Mouse (Mus musculus): Measurements from ENCODE around the gene Rad54l2. TPM values are rescaled to one million over a fixed set of nuclear protein-coding genes. Genes with fewer than 3 reads are reported as not detected.

The Rad54l2 gene
- polyA plus RNA-seq, 1 experiment from 2014 or later, result 4.8 TPM

- Histone ChIP-seq H3K4me1 (ENCODE audit: control insufficient read depth, insufficient read depth, low read length) (peaks cover 10% of the 10 kb centered on the region), H3K4me3 (replicated peaks; ENCODE audit: low read length) (no peak overlapping the region), H3K9me3 (replicated peaks; ENCODE audit: control insufficient read depth, low read length) (no peaks in the 10 kb centered on the region), H3K27ac (ENCODE audit: low read length) (no peak overlapping the region), H3K4me2 (ENCODE audit: low read depth, low read length) (no peak overlapping the region), H3K36me3 (ENCODE audit: control insufficient read depth, insufficient read depth, low read length) (no peaks in the 10 kb centered on the region; the same call in 1 of the 2 replicates), H3K9ac (ENCODE audit: low read length) (no peak overlapping the region), H3K27me3 (ENCODE audit: control insufficient read depth, insufficient read depth, low read length) (no peaks in the 10 kb centered on the region)
- ATAC-seq (ENCODE audit: insufficient read depth, low FRiP score), result no peak
- WGBS, result 83% methylated on average over 8 of the region's 8 CpGs
Measured at GRCm38 (mm10) chr9:106688834-106689233, 100.2 kb downstream of the Rad54l2 start.

GRCm38 (mm10) chr9:106686983-106687650 is 101.9 kb downstream of the Rad54l2 start:
- Histone ChIP-seq H3K27me3 (ENCODE audit: control insufficient read depth, insufficient read depth, low read length) (no peaks in the 10 kb centered on the region), H3K4me2 (ENCODE audit: low read depth, low read length) (peak overlapping the region; percentile 39), H3K4me1 (ENCODE audit: control insufficient read depth, insufficient read depth, low read length) (peaks cover 10% of the 10 kb centered on the region), H3K9ac (ENCODE audit: low read length) (no peak overlapping the region), H3K9me3 (replicated peaks; ENCODE audit: control insufficient read depth, low read length) (no peaks in the 10 kb centered on the region), H3K27ac (ENCODE audit: low read length) (no peak overlapping the region), H3K4me3 (replicated peaks; ENCODE audit: low read length) (no peak overlapping the region), H3K36me3 (ENCODE audit: control insufficient read depth, insufficient read depth, low read length) (no peaks in the 10 kb centered on the region)
- 0 out of 2 replicates have a peak, but pooled peaks have one; percentile 14 for ATAC-seq (ENCODE audit: insufficient read depth, low FRiP score)
- WGBS, result 28% methylated on average over 8 of the region's 8 CpGs

GRCm38 (mm10) chr9:106685249-106686101 is 103.5 kb downstream of the Rad54l2 start, which contains the start of gene Tex264:
TSS of gene Tex264 (minus strand) at chr9:106685927.
- Histone ChIP-seq H3K4me3 (replicated peaks; ENCODE audit: low read length) (peak within 1 kb of the TSS; percentile 89), H3K9ac (ENCODE audit: low read length) (peak within 1 kb of the TSS; percentile 88), H3K27me3 (ENCODE audit: control insufficient read depth, insufficient read depth, low read length) (no peaks in the 10 kb centered on the region), H3K27ac (ENCODE audit: low read length) (peak within 1 kb of the TSS; percentile 93), H3K36me3 (ENCODE audit: control insufficient read depth, insufficient read depth, low read length) (0 out of 2 replicates have a peak, but pooled peaks cover 3% of the 10 kb centered on the region), H3K9me3 (replicated peaks; ENCODE audit: control insufficient read depth, low read length) (no peaks in the 10 kb centered on the region), H3K4me1 (ENCODE audit: control insufficient read depth, insufficient read depth, low read length) (peaks cover 10% of the 10 kb centered on the region), H3K4me2 (ENCODE audit: low read depth, low read length) (peak within 1 kb of the TSS; percentile 94)
- ATAC-seq (ENCODE audit: insufficient read depth, low FRiP score), result peak; percentile 93
- WGBS, result 0% methylated on average over 74 of the region's 86 CpGs

GRCm38 (mm10) chr9:106684918-106685248 is 104.1 kb downstream of the Rad54l2 start:
- peak; percentile 6 for ATAC-seq (ENCODE audit: insufficient read depth, low FRiP score)

GRCm38 (mm10) chr9:106684093-106684872 is 104.7 kb downstream of the Rad54l2 start:
- 65% methylated on average over 6 of the region's 6 CpGs for WGBS
- Histone ChIP-seq H3K9me3 (replicated peaks; ENCODE audit: control insufficient read depth, low read length) (no peaks in the 10 kb centered on the region), H3K4me2 (ENCODE audit: low read depth, low read length) (peak overlapping the region; percentile 94), H3K9ac (ENCODE audit: low read length) (peak overlapping the region; percentile 88), H3K27ac (ENCODE audit: low read length) (no peak overlapping the region; the same call in 1 of the 2 replicates), H3K36me3 (ENCODE audit: control insufficient read depth, insufficient read depth, low read length) (0 out of 2 replicates have a peak, but pooled peaks cover 7% of the 10 kb centered on the region), H3K4me1 (ENCODE audit: control insufficient read depth, insufficient read depth, low read length) (peaks cover 10% of the 10 kb centered on the region), H3K27me3 (ENCODE audit: control insufficient read depth, insufficient read depth, low read length) (no peaks in the 10 kb centered on the region), H3K4me3 (replicated peaks; ENCODE audit: low read length) (peak overlapping the region; percentile 89)
- ATAC-seq (ENCODE audit: insufficient read depth, low FRiP score), result no peak

More at GRCm38 (mm10) chr9:106684918-106685248, 104.1 kb downstream of the Rad54l2 start:
- peaks cover 10% of the 10 kb centered on the region for H3K4me1 ChIP-seq (ENCODE audit: control insufficient read depth, insufficient read depth, low read length)
- H3K36me3 ChIP-seq (ENCODE audit: control insufficient read depth, insufficient read depth, low read length), result 0 out of 2 replicates have a peak, but pooled peaks cover 6% of the 10 kb centered on the region
- 3% methylated on average over 13 of the region's 14 CpGs for WGBS
- H3K9ac ChIP-seq (ENCODE audit: low read length), result peak overlapping the region; percentile 88
- H3K4me3 ChIP-seq (replicated peaks; ENCODE audit: low read length), result peak overlapping the region; percentile 89
- H3K4me2 ChIP-seq (ENCODE audit: low read depth, low read length), result peak overlapping the region; percentile 94
- H3K27ac ChIP-seq (ENCODE audit: low read length), result peak overlapping the region; percentile 93
- H3K27me3 ChIP-seq (ENCODE audit: control insufficient read depth, insufficient read depth, low read length), result no peaks in the 10 kb centered on the region
- no peaks in the 10 kb centered on the region for H3K9me3 ChIP-seq (replicated peaks; ENCODE audit: control insufficient read depth, low read length)

- peaks cover 7% of the 10 kb centered on the region for H3K4me1 ChIP-seq (ENCODE audit: control insufficient read depth, insufficient read depth, low read length)
- no peak for ATAC-seq (ENCODE audit: insufficient read depth, low FRiP score)
- no peak overlapping the region for H3K4me2 ChIP-seq (ENCODE audit: low read depth, low read length)
- H3K9me3 ChIP-seq (replicated peaks; ENCODE audit: control insufficient read depth, low read length), result no peaks in the 10 kb centered on the region
- WGBS, result 89% methylated on average over 9 of the region's 9 CpGs
- H3K36me3 ChIP-seq (ENCODE audit: control insufficient read depth, insufficient read depth, low read length), result 0 out of 2 replicates have a peak, but pooled peaks cover 7% of the 10 kb centered on the region
- H3K4me3 ChIP-seq (replicated peaks; ENCODE audit: low read length), result no peak overlapping the region
- H3K27ac ChIP-seq (ENCODE audit: low read length), result no peak overlapping the region
- H3K9ac ChIP-seq (ENCODE audit: low read length), result no peak overlapping the region
- no peaks in the 10 kb centered on the region for H3K27me3 ChIP-seq (ENCODE audit: control insufficient read depth, insufficient read depth, low read length)
Measured at GRCm38 (mm10) chr9:106681026-106681425, 108.0 kb downstream of the Rad54l2 start.

- Histone ChIP-seq H3K9ac (ENCODE audit: low read length) (no peak overlapping the region), H3K27ac (ENCODE audit: low read length) (no peak overlapping the region), H3K36me3 (ENCODE audit: control insufficient read depth, insufficient read depth, low read length) (0 out of 2 replicates have a peak, but pooled peaks cover 7% of the 10 kb centered on the region), H3K9me3 (replicated peaks; ENCODE audit: control insufficient read depth, low read length) (no peaks in the 10 kb centered on the region), H3K4me1 (ENCODE audit: control insufficient read depth, insufficient read depth, low read length) (no peaks in the 10 kb centered on the region; the same call in 1 of the 2 replicates), H3K4me3 (replicated peaks; ENCODE audit: low read length) (no peak overlapping the region), H3K27me3 (ENCODE audit: control insufficient read depth, insufficient read depth, low read length) (no peaks in the 10 kb centered on the region), H3K4me2 (ENCODE audit: low read depth, low read length) (no peak overlapping the region)
- ATAC-seq (ENCODE audit: insufficient read depth, low FRiP score), result no peak
- WGBS, result 70% methylated on average over 4 of the region's 4 CpGs
Measured at GRCm38 (mm10) chr9:106678242-106678641, 110.8 kb downstream of the Rad54l2 start.

- H3K27me3 ChIP-seq (ENCODE audit: control insufficient read depth, insufficient read depth, low read length), result no peaks in the 10 kb centered on the region
- 0 out of 2 replicates have a peak, but pooled peaks cover 7% of the 10 kb centered on the region for H3K36me3 ChIP-seq (ENCODE audit: control insufficient read depth, insufficient read depth, low read length)
- no peaks in the 10 kb centered on the region for H3K9me3 ChIP-seq (replicated peaks; ENCODE audit: control insufficient read depth, low read length)
- H3K27ac ChIP-seq (ENCODE audit: low read length), result no peak overlapping the region
- H3K4me1 ChIP-seq (ENCODE audit: control insufficient read depth, insufficient read depth, low read length), result no peaks in the 10 kb centered on the region; the same call in 1 of the 2 replicates
- H3K9ac ChIP-seq (ENCODE audit: low read length), result no peak overlapping the region
- H3K4me2 ChIP-seq (ENCODE audit: low read depth, low read length), result no peak overlapping the region
- no peak for ATAC-seq (ENCODE audit: insufficient read depth, low FRiP score)
- WGBS, result 90% methylated on average over 5 of the region's 5 CpGs
- H3K4me3 ChIP-seq (replicated peaks; ENCODE audit: low read length), result no peak overlapping the region
Measured at GRCm38 (mm10) chr9:106677702-106678101, 111.3 kb downstream of the Rad54l2 start.

All from stomach, embryonic 16.5 days (tissue).